Mouse (Mus musculus): Measurements from ENCODE around the gene Atp6v0a1. TPM values are rescaled to one million over a fixed set of nuclear protein-coding genes. Genes with fewer than 3 reads are reported as not detected.
A peak's percentile ranks its signal among the peaks of the same experiment; 100 is the strongest.

Atp6v0a1 gene
- total RNA-seq, 2 experiments from 2014 or later, result 442 to 461 TPM

- TF ChIP-seq CTCF (IDR thresholded peaks at IDR 0.05), result no peak
- H3K27ac ChIP-seq, result peak overlapping the region; percentile 37; the same call in 1 of the 2 replicates
- no peak overlapping the region for H3K4me3 ChIP-seq
- DNase-seq (ENCODE audit: extremely low spot score in 1 of 2, low spot score in 2 of 2), result no peak
- intact Hi-C loops (cut with DNase I), result no loop called here
These were observed 24.7 kb downstream of the Atp6v0a1 start for GRCm38 (mm10) chr11:101033856-101034500.

- no peak for TF ChIP-seq CTCF (IDR thresholded peaks at IDR 0.05)
- peak overlapping the region; percentile 42 for H3K27ac ChIP-seq
- H3K4me3 ChIP-seq, result no peak overlapping the region
- DNase-seq (ENCODE audit: extremely low spot score in 1 of 2, low spot score in 2 of 2), result no peak
- intact Hi-C loops (cut with DNase I), result no loop called here
These were observed 25.5 kb downstream of the Atp6v0a1 start for GRCm38 (mm10) chr11:101034614-101035327.

GRCm38 (mm10) chr11:101035328-101035695, 26.1 kb downstream of the Atp6v0a1 start:
- peak overlapping the region; percentile 42; the same call in 1 of the 2 replicates for H3K27ac ChIP-seq
- no peak for DNase-seq (ENCODE audit: extremely low spot score in 1 of 2, low spot score in 2 of 2)
- H3K4me3 ChIP-seq, result no peak overlapping the region
- intact Hi-C loops (cut with DNase I), result no loop called here
- no peak for TF ChIP-seq CTCF (IDR thresholded peaks at IDR 0.05)

GRCm38 (mm10) chr11:101037795-101038194, 28.5 kb downstream of the Atp6v0a1 start:
- Histone ChIP-seq H3K27ac (no peak overlapping the region), H3K4me3 (no peak overlapping the region)
- TF ChIP-seq CTCF (IDR thresholded peaks at IDR 0.05), result no peak
- DNase-seq (ENCODE audit: extremely low spot score in 1 of 2, low spot score in 2 of 2), result no peak
- intact Hi-C loops (cut with DNase I), result no loop called here

GRCm38 (mm10) chr11:101045826-101046225, 36.6 kb downstream of the Atp6v0a1 start:
- Histone ChIP-seq H3K4me3 (no peak overlapping the region), H3K27ac (0 out of 2 replicates have a peak overlapping the region, but pooled peaks have one; percentile 15)
- no peak for DNase-seq (ENCODE audit: extremely low spot score in 1 of 2, low spot score in 2 of 2)
- intact Hi-C loops (cut with DNase I), result loop anchor here (2.0 kb wide), 1 partner anchor 15 kb away; no protein-coding TSS in a partner anchor
- no peak for TF ChIP-seq CTCF (IDR thresholded peaks at IDR 0.05)

- Histone ChIP-seq H3K27ac (no peak overlapping the region; the same call in 1 of the 2 replicates), H3K4me3 (no peak overlapping the region)
- intact Hi-C loops (cut with DNase I), result no loop called here
- no peak for DNase-seq (ENCODE audit: extremely low spot score in 1 of 2, low spot score in 2 of 2)
- no peak for TF ChIP-seq CTCF (IDR thresholded peaks at IDR 0.05)
These were observed 37.2 kb downstream of the Atp6v0a1 start for GRCm38 (mm10) chr11:101046440-101046839.

- H3K4me3 ChIP-seq, result no peak overlapping the region
- peak overlapping the region; percentile 47; the same call in 1 of the 2 replicates for H3K27ac ChIP-seq
- no peak for TF ChIP-seq CTCF (IDR thresholded peaks at IDR 0.05)
- no peak for DNase-seq (ENCODE audit: extremely low spot score in 1 of 2, low spot score in 2 of 2)
- intact Hi-C loops (cut with DNase I), result no loop called here
These were observed 38.2 kb downstream of the Atp6v0a1 start for GRCm38 (mm10) chr11:101047502-101047901.

- no peak for TF ChIP-seq CTCF (IDR thresholded peaks at IDR 0.05)
- DNase-seq (ENCODE audit: extremely low spot score in 1 of 2, low spot score in 2 of 2), result no peak
- H3K4me3 ChIP-seq, result no peak overlapping the region
- peak overlapping the region; percentile 59 for H3K27ac ChIP-seq
- intact Hi-C loops (cut with DNase I), result no loop called here
These were observed 41.1 kb downstream of the Atp6v0a1 start for GRCm38 (mm10) chr11:101050359-101050758.

- no peak for TF ChIP-seq CTCF (IDR thresholded peaks at IDR 0.05)
- Histone ChIP-seq H3K27ac (peak overlapping the region; percentile 59; the same call in 1 of the 2 replicates), H3K4me3 (no peak overlapping the region)
- intact Hi-C loops (cut with DNase I), result no loop called here
- no peak for DNase-seq (ENCODE audit: extremely low spot score in 1 of 2, low spot score in 2 of 2)
These were observed 41.8 kb downstream of the Atp6v0a1 start for GRCm38 (mm10) chr11:101051051-101051493.

- H3K27ac ChIP-seq, result peak overlapping the region; percentile 4; the same call in 1 of the 2 replicates
- intact Hi-C loops (cut with DNase I), result no loop called here
- TF ChIP-seq CTCF (IDR thresholded peaks at IDR 0.05), result no peak
These were observed 42.4 kb downstream of the Atp6v0a1 start for GRCm38 (mm10) chr11:101051617-101052016.

GRCm38 (mm10) chr11:101052751-101053473, 43.7 kb downstream of the Atp6v0a1 start:
- intact Hi-C loops (cut with DNase I), result no loop called here
- H3K27ac ChIP-seq, result peak overlapping the region; percentile 67
- H3K4me3 ChIP-seq, result no peak overlapping the region
- TF ChIP-seq CTCF (IDR thresholded peaks at IDR 0.05), result no peak
- no peak for DNase-seq (ENCODE audit: extremely low spot score in 1 of 2, low spot score in 2 of 2)

More at GRCm38 (mm10) chr11:101051617-101052016, 42.4 kb downstream of the Atp6v0a1 start:
- H3K4me3 ChIP-seq, result no peak overlapping the region
- DNase-seq (ENCODE audit: extremely low spot score in 1 of 2, low spot score in 2 of 2), result no peak

GRCm38 (mm10) chr11:101053974-101054373, 44.7 kb downstream of the Atp6v0a1 start:
- intact Hi-C loops (cut with DNase I), result no loop called here
- peak; percentile 49 for TF ChIP-seq CTCF (IDR thresholded peaks at IDR 0.05)
- H3K27ac ChIP-seq, result no peak overlapping the region
- no peak overlapping the region for H3K4me3 ChIP-seq
- no peak for DNase-seq (ENCODE audit: extremely low spot score in 1 of 2, low spot score in 2 of 2)
